Mouse (Mus musculus): ENCODE measurements around the gene Baiap2. TPM values are rescaled to one million over a fixed set of nuclear protein-coding genes. Genes with fewer than 3 reads are reported as not detected.

Baiap2 gene
- polyA plus RNA-seq, 1 experiment from 2014 or later = 13.9 TPM

DNA sequence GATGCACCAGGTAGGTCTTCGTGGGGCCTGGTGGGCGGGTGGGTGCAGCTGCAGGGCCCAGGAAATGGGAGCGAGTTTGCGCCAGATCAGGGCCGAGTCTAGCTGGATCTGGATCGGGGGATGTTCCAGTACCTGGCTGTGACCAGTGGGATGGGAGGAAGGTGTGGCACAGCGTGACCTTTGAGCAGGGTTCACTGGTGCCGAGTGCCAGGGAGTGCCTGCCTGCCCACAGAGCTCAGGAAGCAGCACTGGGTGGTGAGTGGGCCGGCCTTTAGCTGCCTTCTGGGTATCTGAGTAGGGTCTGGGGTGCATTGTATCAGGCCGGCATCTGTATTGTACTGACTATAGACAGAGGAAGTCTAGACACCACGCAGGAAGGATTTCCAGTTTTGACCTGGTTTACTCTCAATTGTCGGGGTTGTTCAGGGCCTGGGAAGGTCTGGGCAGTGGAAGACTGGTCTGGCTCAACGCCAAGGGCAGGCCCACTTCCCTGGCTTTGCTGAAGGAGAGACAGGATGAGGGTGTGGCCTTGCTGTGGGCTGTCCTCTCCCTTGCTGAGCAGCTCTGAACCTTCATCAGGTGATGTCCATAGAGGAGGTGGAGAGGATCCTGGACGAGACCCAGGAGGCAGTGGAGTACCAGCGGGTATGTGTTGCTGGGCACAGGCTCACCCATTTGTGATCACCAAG is 26.3 kb upstream of the Baiap2 start:
- Histone ChIP-seq H3K9ac (ENCODE audit: low read length) (no peak overlapping the region), H3K4me3 (ENCODE audit: low read length) (no peak overlapping the region), H3K27ac (ENCODE audit: low read length) (no peak overlapping the region), H3K9me3 (replicated peaks; ENCODE audit: control insufficient read depth, low read length) (no peaks in the 10 kb centered on the region), H3K4me1 (ENCODE audit: control insufficient read depth, insufficient read depth, low read length) (peaks cover 25% of the 10 kb centered on the region), H3K27me3 (ENCODE audit: control insufficient read depth, insufficient read depth, low read length) (no peaks in the 10 kb centered on the region), H3K4me2 (ENCODE audit: low read depth, low read length) (peak overlapping the region; percentile 28; the same call in 1 of the 2 replicates), H3K36me3 (ENCODE audit: control insufficient read depth, insufficient read depth) (peaks cover 28% of the 10 kb centered on the region)
- WGBS = 71% methylated on average over 15 of the region's 15 CpGs
- ATAC-seq (replicated peaks; ENCODE audit: extremely low read depth, insufficient read depth, low FRiP score) = peak; percentile 34

DNA sequence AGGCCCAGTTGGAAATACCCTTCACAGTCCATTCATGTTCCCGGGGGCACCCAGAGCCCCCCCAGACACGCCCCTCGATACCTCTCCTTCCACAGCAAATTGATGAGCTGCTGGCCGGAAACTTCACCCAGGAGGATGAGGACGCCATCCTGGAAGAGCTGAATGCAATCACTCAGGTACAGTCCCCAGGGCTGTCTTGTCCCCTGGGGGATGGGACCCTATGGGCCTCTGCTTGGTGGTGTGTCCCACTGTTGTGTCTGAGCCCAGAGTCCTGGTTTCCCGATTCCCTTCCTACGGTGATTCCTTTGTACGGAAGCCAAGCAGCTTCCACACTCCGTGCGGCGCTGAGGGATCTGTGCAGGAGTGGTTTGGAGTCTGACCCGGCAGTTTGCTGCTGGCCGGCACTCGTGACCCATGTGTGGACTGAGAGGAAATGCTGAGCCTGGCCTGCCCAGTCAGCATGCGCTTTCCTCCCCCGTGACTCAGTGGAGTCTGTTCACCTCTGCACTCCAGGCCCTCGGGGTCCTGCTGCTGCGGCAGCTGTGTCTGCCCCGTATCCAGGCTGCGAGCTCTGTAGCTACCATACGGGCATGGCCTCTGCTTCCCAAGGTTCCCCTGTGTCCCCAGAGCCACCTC is 25.6 kb upstream of the Baiap2 start:
- Histone ChIP-seq H3K4me2 (ENCODE audit: low read depth, low read length) (no peak overlapping the region), H3K9ac (ENCODE audit: low read length) (no peak overlapping the region), H3K9me3 (replicated peaks; ENCODE audit: control insufficient read depth, low read length) (no peaks in the 10 kb centered on the region), H3K36me3 (ENCODE audit: control insufficient read depth, insufficient read depth) (peaks cover 28% of the 10 kb centered on the region), H3K4me3 (ENCODE audit: low read length) (no peak overlapping the region), H3K27ac (ENCODE audit: low read length) (no peak overlapping the region), H3K4me1 (ENCODE audit: control insufficient read depth, insufficient read depth, low read length) (peaks cover 25% of the 10 kb centered on the region), H3K27me3 (ENCODE audit: control insufficient read depth, insufficient read depth, low read length) (no peaks in the 10 kb centered on the region)
- ATAC-seq (replicated peaks; ENCODE audit: extremely low read depth, insufficient read depth, low FRiP score) = no peak
- 81% methylated on average over 21 of the region's 21 CpGs for WGBS

DNA sequence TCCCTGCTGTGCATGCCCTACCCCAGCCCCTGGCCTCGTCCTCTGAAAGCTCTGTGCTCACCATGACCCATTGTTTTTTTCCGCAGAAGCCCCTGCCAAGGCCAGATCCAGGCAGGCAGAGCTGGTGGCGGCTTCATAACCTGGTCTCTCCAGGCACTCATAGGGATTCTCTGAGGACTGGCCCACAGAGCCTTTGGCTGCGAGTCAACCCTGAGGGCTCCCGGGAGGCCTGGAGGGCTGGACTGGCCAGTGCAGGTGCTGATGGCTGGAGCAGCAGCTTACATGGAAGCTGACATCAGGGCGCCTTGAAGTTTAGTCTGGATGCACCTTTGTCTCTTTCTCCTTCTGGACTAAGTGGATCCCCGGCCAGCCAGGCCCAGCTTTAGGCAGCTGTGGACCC is 24.0 kb upstream of the Baiap2 start:
- peaks cover 20% of the 10 kb centered on the region for H3K4me1 ChIP-seq (ENCODE audit: control insufficient read depth, insufficient read depth, low read length)
- H3K4me2 ChIP-seq (ENCODE audit: low read depth, low read length) = no peak overlapping the region
- ATAC-seq (replicated peaks; ENCODE audit: extremely low read depth, insufficient read depth, low FRiP score) = no peak
- H3K9ac ChIP-seq (ENCODE audit: low read length) = no peak overlapping the region
- WGBS = 86% methylated on average over 7 of the region's 7 CpGs
- no peaks in the 10 kb centered on the region for H3K27me3 ChIP-seq (ENCODE audit: control insufficient read depth, insufficient read depth, low read length)
- no peaks in the 10 kb centered on the region for H3K9me3 ChIP-seq (replicated peaks; ENCODE audit: control insufficient read depth, low read length)
- peaks cover 28% of the 10 kb centered on the region for H3K36me3 ChIP-seq (ENCODE audit: control insufficient read depth, insufficient read depth)
- H3K27ac ChIP-seq (ENCODE audit: low read length) = no peak overlapping the region
- no peak overlapping the region for H3K4me3 ChIP-seq (ENCODE audit: low read length)

DNA sequence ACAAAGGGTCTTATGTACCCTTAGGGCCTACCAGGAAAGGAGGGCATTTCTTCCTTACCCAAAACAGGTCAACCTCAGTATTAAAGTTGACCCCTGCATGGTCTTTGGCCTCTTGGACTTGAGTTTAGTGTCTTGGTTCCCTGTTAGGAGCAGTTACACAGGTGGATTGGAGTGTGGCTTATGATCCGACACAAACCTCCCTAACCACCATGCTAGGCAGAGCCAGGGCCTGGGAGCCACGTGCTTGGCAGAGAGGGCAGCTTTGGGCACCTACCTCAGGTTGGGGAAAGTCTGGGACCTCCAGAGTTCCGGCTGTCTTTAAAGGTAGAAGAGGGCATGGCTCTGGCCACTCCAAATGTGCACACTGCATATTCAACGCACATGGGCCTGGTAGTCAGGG is 23.1 kb upstream of the Baiap2 start:
- peaks cover 18% of the 10 kb centered on the region for H3K4me1 ChIP-seq (ENCODE audit: control insufficient read depth, insufficient read depth, low read length)
- peaks cover 28% of the 10 kb centered on the region for H3K36me3 ChIP-seq (ENCODE audit: control insufficient read depth, insufficient read depth)
- ATAC-seq (replicated peaks; ENCODE audit: extremely low read depth, insufficient read depth, low FRiP score) = no peak
- H3K27ac ChIP-seq (ENCODE audit: low read length) = no peak overlapping the region
- no peak overlapping the region for H3K4me3 ChIP-seq (ENCODE audit: low read length)
- H3K27me3 ChIP-seq (ENCODE audit: control insufficient read depth, insufficient read depth, low read length) = no peaks in the 10 kb centered on the region
- H3K9me3 ChIP-seq (replicated peaks; ENCODE audit: control insufficient read depth, low read length) = no peaks in the 10 kb centered on the region
- WGBS = 87% methylated on average over 4 of the region's 4 CpGs
- no peak overlapping the region for H3K4me2 ChIP-seq (ENCODE audit: low read depth, low read length)
- no peak overlapping the region for H3K9ac ChIP-seq (ENCODE audit: low read length)

DNA sequence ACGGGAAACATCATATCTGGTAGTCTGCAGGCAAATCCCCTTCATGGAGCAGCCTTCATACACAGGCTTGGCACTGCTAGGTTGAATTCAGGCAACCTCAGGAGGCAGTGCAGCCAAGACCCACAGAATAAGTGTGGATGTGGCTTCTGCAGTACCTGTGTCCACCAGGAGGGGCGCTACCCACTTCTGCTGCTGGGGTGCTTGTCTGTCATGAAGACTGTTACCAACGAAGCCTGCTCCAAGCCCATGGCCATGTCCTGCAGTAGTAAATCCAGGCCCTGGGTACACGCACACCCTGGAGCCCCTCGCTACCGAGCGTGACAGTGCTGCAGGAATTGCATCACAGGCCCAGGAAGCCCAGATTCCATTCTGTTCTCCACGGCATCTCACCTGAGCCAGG is 22.7 kb upstream of the Baiap2 start:
- H3K36me3 ChIP-seq (ENCODE audit: control insufficient read depth, insufficient read depth) = peaks cover 28% of the 10 kb centered on the region
- H3K4me1 ChIP-seq (ENCODE audit: control insufficient read depth, insufficient read depth, low read length) = peaks cover 13% of the 10 kb centered on the region
- H3K27me3 ChIP-seq (ENCODE audit: control insufficient read depth, insufficient read depth, low read length) = no peaks in the 10 kb centered on the region
- H3K4me3 ChIP-seq (ENCODE audit: low read length) = no peak overlapping the region
- WGBS = 70% methylated on average over 8 of the region's 8 CpGs
- ATAC-seq (replicated peaks; ENCODE audit: extremely low read depth, insufficient read depth, low FRiP score) = no peak
- no peaks in the 10 kb centered on the region for H3K9me3 ChIP-seq (replicated peaks; ENCODE audit: control insufficient read depth, low read length)
- no peak overlapping the region for H3K27ac ChIP-seq (ENCODE audit: low read length)
- no peak overlapping the region for H3K4me2 ChIP-seq (ENCODE audit: low read depth, low read length)
- no peak overlapping the region for H3K9ac ChIP-seq (ENCODE audit: low read length)

DNA sequence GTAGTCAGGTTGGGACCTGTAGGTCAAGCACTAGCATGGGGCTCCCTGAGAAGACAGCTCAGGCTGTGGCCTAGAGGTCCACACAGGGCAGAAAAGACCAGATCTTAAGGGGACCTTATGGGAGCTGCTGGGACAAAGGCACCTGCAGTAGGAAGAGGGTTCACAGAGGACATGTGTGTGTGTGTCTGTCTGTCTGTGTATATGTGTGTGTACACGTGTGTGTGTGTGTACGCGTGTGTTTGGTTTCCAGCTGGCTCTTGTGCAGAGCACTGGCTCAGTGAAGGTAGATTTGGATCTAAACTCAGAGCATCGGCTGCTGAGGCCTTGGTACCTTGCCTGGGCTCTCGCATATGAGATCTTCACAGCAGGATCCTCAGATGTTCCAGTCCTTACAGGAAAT is 21.9 kb upstream of the Baiap2 start:
- H3K36me3 ChIP-seq (ENCODE audit: control insufficient read depth, insufficient read depth) = peaks cover 28% of the 10 kb centered on the region
- no peak overlapping the region for H3K9ac ChIP-seq (ENCODE audit: low read length)
- H3K9me3 ChIP-seq (replicated peaks; ENCODE audit: control insufficient read depth, low read length) = no peaks in the 10 kb centered on the region
- H3K4me1 ChIP-seq (ENCODE audit: control insufficient read depth, insufficient read depth, low read length) = peaks cover 6% of the 10 kb centered on the region; the same call in 1 of the 2 replicates
- H3K4me3 ChIP-seq (ENCODE audit: low read length) = no peak overlapping the region
- ATAC-seq (replicated peaks; ENCODE audit: extremely low read depth, insufficient read depth, low FRiP score) = no peak
- no peaks in the 10 kb centered on the region for H3K27me3 ChIP-seq (ENCODE audit: control insufficient read depth, insufficient read depth, low read length)
- H3K4me2 ChIP-seq (ENCODE audit: low read depth, low read length) = no peak overlapping the region
- H3K27ac ChIP-seq (ENCODE audit: low read length) = no peak overlapping the region
- 88% methylated on average over 5 of the region's 5 CpGs for WGBS

DNA sequence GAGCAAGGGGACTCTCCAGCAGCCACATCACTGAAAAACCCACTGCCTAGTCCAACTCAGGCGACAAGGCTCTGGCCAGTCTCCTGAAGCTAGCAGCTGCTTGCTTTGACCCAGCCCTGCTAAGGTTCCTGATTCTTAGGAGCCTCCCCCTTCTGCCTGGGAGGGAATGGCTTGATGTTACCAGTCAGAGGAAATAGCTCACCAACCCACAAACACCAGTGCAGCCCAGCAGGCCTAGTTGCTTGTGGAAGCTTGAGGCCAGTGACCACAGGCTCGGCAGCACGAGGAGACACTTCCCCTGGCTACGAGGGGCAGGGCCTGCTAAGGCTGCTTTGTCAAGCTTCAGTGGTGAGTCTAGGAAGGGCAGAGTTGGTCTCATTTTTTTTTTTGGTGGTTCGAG is 17.4 kb upstream of the Baiap2 start:
- Histone ChIP-seq H3K27ac (ENCODE audit: low read length) (no peak overlapping the region), H3K9me3 (replicated peaks; ENCODE audit: control insufficient read depth, low read length) (no peaks in the 10 kb centered on the region), H3K27me3 (ENCODE audit: control insufficient read depth, insufficient read depth, low read length) (no peaks in the 10 kb centered on the region), H3K4me1 (ENCODE audit: control insufficient read depth, insufficient read depth, low read length) (no peaks in the 10 kb centered on the region), H3K4me2 (ENCODE audit: low read depth, low read length) (no peak overlapping the region), H3K4me3 (ENCODE audit: low read length) (no peak overlapping the region), H3K36me3 (ENCODE audit: control insufficient read depth, insufficient read depth) (no peaks in the 10 kb centered on the region), H3K9ac (ENCODE audit: low read length) (no peak overlapping the region)
- WGBS = 71% methylated on average over 5 of the region's 5 CpGs
- ATAC-seq (replicated peaks; ENCODE audit: extremely low read depth, insufficient read depth, low FRiP score) = no peak

DNA sequence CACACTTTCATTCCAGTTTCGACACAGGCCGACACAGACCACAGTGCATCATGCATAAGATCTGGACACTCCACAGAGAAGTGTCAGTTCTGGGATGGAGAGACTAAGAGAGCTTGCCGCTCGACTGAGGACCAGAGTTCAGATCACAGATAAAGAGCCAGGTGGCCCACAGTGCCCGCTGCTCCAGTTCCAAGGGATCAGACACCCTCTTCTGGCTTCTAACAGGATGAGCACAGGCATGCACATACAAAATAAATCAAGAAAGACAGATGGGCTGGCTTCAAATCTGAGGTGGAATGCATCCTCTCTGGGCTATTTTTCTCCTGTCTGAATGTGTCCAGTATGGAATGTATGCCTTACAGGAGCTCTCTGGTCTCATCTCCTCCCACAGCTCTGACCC is 15.8 kb upstream of the Baiap2 start:
- Histone ChIP-seq H3K27me3 (ENCODE audit: control insufficient read depth, insufficient read depth, low read length) (no peaks in the 10 kb centered on the region), H3K27ac (ENCODE audit: low read length) (no peak overlapping the region), H3K9ac (ENCODE audit: low read length) (no peak overlapping the region), H3K4me3 (ENCODE audit: low read length) (no peak overlapping the region), H3K4me1 (ENCODE audit: control insufficient read depth, insufficient read depth, low read length) (no peaks in the 10 kb centered on the region), H3K4me2 (ENCODE audit: low read depth, low read length) (no peak overlapping the region), H3K9me3 (replicated peaks; ENCODE audit: control insufficient read depth, low read length) (no peaks in the 10 kb centered on the region; the same call in 1 of the 2 replicates), H3K36me3 (ENCODE audit: control insufficient read depth, insufficient read depth) (no peaks in the 10 kb centered on the region)
- no peak for ATAC-seq (replicated peaks; ENCODE audit: extremely low read depth, insufficient read depth, low FRiP score)
- WGBS = 72% methylated on average over 5 of the region's 5 CpGs

DNA sequence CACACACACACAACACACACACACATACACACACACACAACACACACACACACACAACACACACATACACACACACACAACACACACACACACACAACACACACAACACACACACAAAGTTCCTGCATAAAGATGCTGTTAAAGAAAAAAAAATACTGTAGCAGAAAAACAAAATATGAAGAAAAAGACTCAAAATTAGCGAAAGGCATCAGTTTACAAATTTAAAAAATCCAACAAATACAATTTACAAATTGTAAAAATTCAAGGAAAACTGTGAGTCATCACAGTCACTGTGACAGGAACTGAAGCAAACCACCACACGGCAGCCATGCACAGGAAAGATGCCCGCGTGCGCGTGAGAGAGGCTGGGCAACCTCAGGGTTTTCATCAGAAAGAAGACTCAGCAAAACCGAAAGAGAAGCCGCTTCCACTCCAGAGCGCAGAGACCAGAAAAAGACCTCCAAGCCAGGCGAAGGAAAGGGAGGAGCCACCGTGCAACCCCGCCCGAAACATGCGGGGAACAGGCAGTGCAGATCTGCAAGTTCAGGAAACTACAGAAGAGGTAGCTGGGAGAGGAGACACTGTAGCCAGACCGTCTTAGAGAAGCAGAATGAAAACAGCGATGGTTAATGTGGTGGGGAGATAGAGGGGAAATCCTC is 14.4 kb upstream of the Baiap2 start:
- 44% methylated on average over 16 of the region's 16 CpGs for WGBS
- Histone ChIP-seq H3K36me3 (ENCODE audit: control insufficient read depth, insufficient read depth) (no peaks in the 10 kb centered on the region), H3K4me2 (ENCODE audit: low read depth, low read length) (peak overlapping the region; percentile 52), H3K4me1 (ENCODE audit: control insufficient read depth, insufficient read depth, low read length) (no peaks in the 10 kb centered on the region), H3K27me3 (ENCODE audit: control insufficient read depth, insufficient read depth, low read length) (no peaks in the 10 kb centered on the region), H3K27ac (ENCODE audit: low read length) (peak overlapping the region; percentile 31; the same call in 1 of the 2 replicates), H3K9ac (ENCODE audit: low read length) (peak overlapping the region; percentile 28; the same call in 1 of the 2 replicates), H3K9me3 (replicated peaks; ENCODE audit: control insufficient read depth, low read length) (no peaks in the 10 kb centered on the region; the same call in 1 of the 2 replicates), H3K4me3 (ENCODE audit: low read length) (peak overlapping the region; percentile 30)
- peak; percentile 46; the same call in 1 of the 2 replicates for ATAC-seq (replicated peaks; ENCODE audit: extremely low read depth, insufficient read depth, low FRiP score)

Data from heart, embryonic 16.5 days (tissue).